Mouse (Mus musculus): ENCODE results near the gene Tubb3. TPM values are rescaled to one million over a fixed set of nuclear protein-coding genes. Genes with fewer than 3 reads are reported as not detected.

The Tubb3 gene
- total RNA-seq, 2 experiments from 2014 or later, result 0.25 to 0.34 TPM

- no peak for DNase-seq (ENCODE audit: low spot score)
- intact Hi-C loops (cut with DNase I), result no loop called here
These were observed 56.3 kb downstream of the Tubb3 start for GRCm38 (mm10) chr8:123467476-123467875.

Other genes with a start within 250 kb of the Tubb3 start
- gene Dpep1, start 225.2 kb upstream of the Tubb3 start, total RNA-seq (2021), result 10 to 100 TPM; 29.6 to 30.7 TPM
- gene Chmp1a, start 198.7 kb upstream of the Tubb3 start, total RNA-seq (2021), result 10 to 100 TPM; 57.1 to 68.6 TPM
- 10 to 100 TPM; 30.2 to 30.6 TPM for gene Spata33, start 198.6 kb upstream of the Tubb3 start, total RNA-seq (2021)
- gene Cdk10, start 186.6 kb upstream of the Tubb3 start, total RNA-seq (2021), result 10 to 100 TPM; 22.7 to 24.3 TPM
- gene Spata2l, start 175.2 kb upstream of the Tubb3 start, total RNA-seq (2021), result 1 to 10 TPM; 5.9 to 6.8 TPM
- gene Zfp276, start 157.2 kb upstream of the Tubb3 start, total RNA-seq (2021), result 10 to 100 TPM; 11.9 to 12.1 TPM
- gene Vps9d1, start 157.1 kb upstream of the Tubb3 start, total RNA-seq (2021), result 10 to 100 TPM; 29.9 to 31.2 TPM
- gene Fanca, start 92.8 kb upstream of the Tubb3 start, total RNA-seq (2021), result 1 to 10 TPM; 1.7 to 3.0 TPM
- under 1 TPM; 0.10 to 0.20 TPM for gene Spire2, start 78.7 kb upstream of the Tubb3 start, total RNA-seq (2021)
- 100 to 1,000 TPM; 113 to 157 TPM for gene Tcf25, start 37.7 kb upstream of the Tubb3 start, total RNA-seq (2021)
- not detected for gene Mc1r, start 4.3 kb upstream of the Tubb3 start, total RNA-seq (2021)
- 10 to 100 TPM; 56.9 to 59.6 TPM for gene Def8, start 12.1 kb downstream of the Tubb3 start, total RNA-seq (2021)
- gene Afg3l1, start 66.5 kb downstream of the Tubb3 start, total RNA-seq (2021), result 10 to 100 TPM; 58.0 to 58.2 TPM
- not detected for gene Dbndd1, start 104.0 kb downstream of the Tubb3 start, total RNA-seq (2021)
- gene Gas8, start 107.4 kb downstream of the Tubb3 start, total RNA-seq (2021), result 1 to 10 TPM; 4.6 TPM
- gene Rhou, start 242.5 kb downstream of the Tubb3 start, total RNA-seq (2021), result 1 to 10 TPM; 6.4 to 7.7 TPM